Mouse (Mus musculus): ENCODE results near the gene Usp43. TPM values are rescaled to one million over a fixed set of nuclear protein-coding genes. Genes with fewer than 3 reads are reported as not detected.

Usp43 gene
- polyA plus RNA-seq, 1 experiment from 2014 or later: 4.5 TPM

- H3K9ac ChIP-seq: no peak overlapping the region
- peak; percentile 85 for DNase-seq
- TF ChIP-seq CTCF (IDR thresholded peaks at IDR 0.05; ENCODE audit: low read depth): peak; percentile 88
- no peaks in the 10 kb centered on the region for H3K4me1 ChIP-seq (ENCODE audit: insufficient read depth)
- no peak overlapping the region for H3K4me2 ChIP-seq
- H3K36me3 ChIP-seq (ENCODE audit: insufficient read depth): no peaks in the 10 kb centered on the region
- no peak overlapping the region for H3K27ac ChIP-seq (ENCODE audit: low read depth)
- H3K27me3 ChIP-seq (ENCODE audit: insufficient read depth, low read length): no peaks in the 10 kb centered on the region
- no peak overlapping the region for H3K4me3 ChIP-seq (ENCODE audit: low read depth, low read length)
- ATAC-seq (ENCODE audit: insufficient read depth): peak; percentile 81
- no peaks in the 10 kb centered on the region for H3K9me3 ChIP-seq (ENCODE audit: low read depth, low read length)
- WGBS: 42% methylated on average over 8 of the region's 8 CpGs
Observed at GRCm38 (mm10) chr11:67897064-67897560, 24.8 kb downstream of the Usp43 start.

GRCm38 (mm10) chr11:67895641-67896040 is 26.3 kb downstream of the Usp43 start:
- Histone ChIP-seq H3K27me3 (ENCODE audit: insufficient read depth, low read length) (no peaks in the 10 kb centered on the region), H3K27ac (ENCODE audit: low read depth) (no peak overlapping the region), H3K4me2 (no peak overlapping the region), H3K36me3 (ENCODE audit: insufficient read depth) (no peaks in the 10 kb centered on the region), H3K9me3 (ENCODE audit: low read depth, low read length) (no peaks in the 10 kb centered on the region), H3K4me3 (ENCODE audit: low read depth, low read length) (no peak overlapping the region), H3K9ac (no peak overlapping the region), H3K4me1 (ENCODE audit: insufficient read depth) (no peaks in the 10 kb centered on the region)
- DNase-seq: no peak
- no peak for ATAC-seq (ENCODE audit: insufficient read depth)
- no peak for TF ChIP-seq CTCF (IDR thresholded peaks at IDR 0.05; ENCODE audit: low read depth)
- WGBS: 64% methylated on average over 7 of the region's 7 CpGs

- no peaks in the 10 kb centered on the region for H3K27me3 ChIP-seq (ENCODE audit: insufficient read depth, low read length)
- H3K36me3 ChIP-seq (ENCODE audit: insufficient read depth): no peaks in the 10 kb centered on the region
- WGBS: 72% methylated on average over 5 of the region's 5 CpGs
- ATAC-seq (ENCODE audit: insufficient read depth): no peak
- no peak overlapping the region for H3K4me2 ChIP-seq
- no peaks in the 10 kb centered on the region for H3K9me3 ChIP-seq (ENCODE audit: low read depth, low read length)
- no peak for TF ChIP-seq CTCF (IDR thresholded peaks at IDR 0.05; ENCODE audit: low read depth)
- no peak overlapping the region for H3K27ac ChIP-seq (ENCODE audit: low read depth)
- DNase-seq: no peak
- H3K4me1 ChIP-seq (ENCODE audit: insufficient read depth): no peaks in the 10 kb centered on the region
- H3K9ac ChIP-seq: no peak overlapping the region
- H3K4me3 ChIP-seq (ENCODE audit: low read depth, low read length): no peak overlapping the region
Observed at GRCm38 (mm10) chr11:67888521-67888920, 33.4 kb downstream of the Usp43 start.

- no peaks in the 10 kb centered on the region for H3K9me3 ChIP-seq (ENCODE audit: low read depth, low read length)
- H3K27me3 ChIP-seq (ENCODE audit: insufficient read depth, low read length): no peaks in the 10 kb centered on the region
- peak; percentile 30 for TF ChIP-seq CTCF (IDR thresholded peaks at IDR 0.05; ENCODE audit: low read depth)
- no peak overlapping the region for H3K27ac ChIP-seq (ENCODE audit: low read depth)
- DNase-seq (no peak), ATAC-seq (ENCODE audit: insufficient read depth) (no peak)
- H3K9ac ChIP-seq: no peak overlapping the region
- no peak overlapping the region for H3K4me2 ChIP-seq
- H3K4me1 ChIP-seq (ENCODE audit: insufficient read depth): no peaks in the 10 kb centered on the region
- H3K4me3 ChIP-seq (ENCODE audit: low read depth, low read length): no peak overlapping the region
- 85% methylated on average over 2 of the region's 2 CpGs for WGBS
- H3K36me3 ChIP-seq (ENCODE audit: insufficient read depth): no peaks in the 10 kb centered on the region
Observed at GRCm38 (mm10) chr11:67885921-67886320, 36.0 kb downstream of the Usp43 start.

- no peaks in the 10 kb centered on the region for H3K27me3 ChIP-seq (ENCODE audit: insufficient read depth, low read length)
- no peak for ATAC-seq (ENCODE audit: insufficient read depth)
- no peaks in the 10 kb centered on the region for H3K4me1 ChIP-seq (ENCODE audit: insufficient read depth)
- no peak overlapping the region for H3K4me3 ChIP-seq (ENCODE audit: low read depth, low read length)
- no peak overlapping the region for H3K27ac ChIP-seq (ENCODE audit: low read depth)
- H3K9ac ChIP-seq: no peak overlapping the region
- WGBS: 86% methylated on average over 9 of the region's 9 CpGs
- no peak for TF ChIP-seq CTCF (IDR thresholded peaks at IDR 0.05; ENCODE audit: low read depth)
- no peaks in the 10 kb centered on the region for H3K36me3 ChIP-seq (ENCODE audit: insufficient read depth)
- no peak for DNase-seq
- H3K9me3 ChIP-seq (ENCODE audit: low read depth, low read length): no peaks in the 10 kb centered on the region
- no peak overlapping the region for H3K4me2 ChIP-seq
Observed at GRCm38 (mm10) chr11:67865521-67866197, 56.3 kb downstream of the Usp43 start.

DNA sequence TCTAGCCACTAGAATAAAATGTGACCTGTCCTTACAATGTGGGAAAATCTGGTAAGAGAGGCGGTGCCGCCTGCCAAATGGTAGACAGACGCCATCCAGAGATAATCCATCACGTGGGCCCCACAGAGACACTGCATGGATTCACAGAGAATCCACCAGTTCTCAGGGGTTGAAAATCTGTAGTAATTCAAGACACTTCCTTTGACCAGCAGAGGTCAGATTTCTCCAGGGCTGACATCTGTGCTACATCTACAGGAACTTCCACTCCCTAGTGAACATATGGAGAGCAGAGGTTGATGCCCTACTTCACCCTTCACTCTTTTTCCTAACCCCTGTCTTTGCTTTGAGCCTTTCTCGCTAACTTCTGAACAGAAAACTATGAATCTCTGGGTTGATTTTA is 56.9 kb downstream of the Usp43 start:
- DNase-seq: peak; percentile 16
- H3K9me3 ChIP-seq (ENCODE audit: low read depth, low read length): no peaks in the 10 kb centered on the region

DNA sequence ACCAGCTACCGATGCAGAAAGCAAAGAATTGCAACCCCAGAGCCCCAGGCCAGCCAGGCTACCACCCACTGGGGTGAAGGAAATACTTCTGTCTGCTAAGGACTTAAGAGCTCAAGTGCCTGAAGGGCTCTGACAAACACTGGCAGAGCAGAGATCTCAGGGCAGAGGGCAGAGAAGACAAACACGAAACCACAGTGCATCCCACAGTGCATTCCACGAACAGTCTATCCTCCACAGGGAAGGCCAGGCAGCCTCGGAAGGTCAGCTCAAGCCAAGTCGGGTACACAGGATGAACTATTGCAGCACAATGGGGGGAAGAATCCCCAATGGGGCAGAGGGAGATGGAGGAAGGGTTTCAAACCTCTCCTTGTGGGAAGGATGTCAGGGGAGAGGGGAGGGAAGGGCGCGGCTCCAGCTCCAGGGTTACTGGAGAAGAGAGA is 60.5 kb downstream of the Usp43 start:
- peak overlapping the region; percentile 37; the same call in 1 of the 2 replicates for H3K4me2 ChIP-seq
- no peak for TF ChIP-seq CTCF (IDR thresholded peaks at IDR 0.05; ENCODE audit: low read depth)
- H3K27ac ChIP-seq (ENCODE audit: low read depth): peak overlapping the region; percentile 69
- H3K36me3 ChIP-seq (ENCODE audit: insufficient read depth): no peaks in the 10 kb centered on the region
- no peaks in the 10 kb centered on the region for H3K9me3 ChIP-seq (ENCODE audit: low read depth, low read length)
- ATAC-seq (ENCODE audit: insufficient read depth) (no peak; the same call in 1 of the 2 replicates), DNase-seq (peak; percentile 40)
- no peak overlapping the region for H3K9ac ChIP-seq
- 3% methylated on average over 7 of the region's 7 CpGs for WGBS
- no peaks in the 10 kb centered on the region for H3K4me1 ChIP-seq (ENCODE audit: insufficient read depth)
- H3K4me3 ChIP-seq (ENCODE audit: low read depth, low read length): no peak overlapping the region
- H3K27me3 ChIP-seq (ENCODE audit: insufficient read depth, low read length): no peaks in the 10 kb centered on the region

More for the DNA sequence above, 56.9 kb downstream of the Usp43 start:
- ATAC-seq (ENCODE audit: insufficient read depth): no peak
- no peaks in the 10 kb centered on the region for H3K36me3 ChIP-seq (ENCODE audit: insufficient read depth)
- H3K27ac ChIP-seq (ENCODE audit: low read depth): no peak overlapping the region
- WGBS: 64% methylated on average over 5 of the region's 5 CpGs
- H3K4me1 ChIP-seq (ENCODE audit: insufficient read depth): no peaks in the 10 kb centered on the region
- H3K4me3 ChIP-seq (ENCODE audit: low read depth, low read length): no peak overlapping the region
- H3K9ac ChIP-seq: no peak overlapping the region
- no peaks in the 10 kb centered on the region for H3K27me3 ChIP-seq (ENCODE audit: insufficient read depth, low read length)
- peak; percentile 31; the same call in 1 of the 2 replicates for TF ChIP-seq CTCF (IDR thresholded peaks at IDR 0.05; ENCODE audit: low read depth)
- H3K4me2 ChIP-seq: no peak overlapping the region
